Mouse (Mus musculus) spleen, adult 2 months (tissue): ENCODE results near the gene Pax7.

Source experiments
- CTCF ChIP-seq: fragments of 200-500 bp; IDR thresholded peaks from 2 replicates; pipeline ENCODE4 v1.5.1; 2011; ENCODE audit warnings: mild to moderate bottlenecking, inconsistent platforms; ENCODE audit not compliant: insufficient read depth, insufficient read length, insufficient replicate concordance; ENCODE audit errors: extremely low read depth
- POLR2A ChIP-seq: fragments of 200-500 bp; IDR thresholded peaks from 2 replicates; pipeline ENCODE4 v1.6.1; 2011; ENCODE audit warnings: low read depth, low read length, inconsistent platforms

DNA sequence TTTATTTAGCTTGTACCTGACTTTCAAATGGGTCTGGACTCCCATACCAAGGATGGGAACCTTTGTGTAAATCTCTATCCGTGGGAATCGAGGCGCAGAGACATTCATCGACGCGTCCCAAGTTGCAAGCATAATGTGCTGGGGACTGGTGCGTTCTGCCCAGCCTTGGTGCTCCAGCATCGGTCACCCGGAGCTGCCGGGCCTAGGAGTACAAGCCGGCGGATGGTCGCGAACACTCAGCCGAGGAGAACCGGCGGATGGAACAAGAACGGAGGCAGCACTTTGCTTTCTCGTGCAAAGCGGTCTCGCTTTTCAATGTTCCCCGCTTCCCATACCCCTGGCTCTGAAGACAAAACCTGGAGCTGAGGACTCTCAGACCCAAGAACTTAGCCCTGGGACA lies 12.3 kb downstream of the Pax7 start:
- no peak for TF ChIP-seq POLR2A
- TF ChIP-seq CTCF: no peak
